Mouse (Mus musculus) hindbrain, embryonic 15.5 days (tissue): Measurements from ENCODE around the gene Trpc7. TPM values are rescaled to one million over a fixed set of nuclear protein-coding genes. Genes with fewer than 3 reads are reported as not detected.
A peak's percentile ranks its signal among the peaks of the same experiment; 100 is the strongest.

Experiments used
- ATAC-seq: fragments of 200-750 bp; cut with Nextera tagmentation; 2 replicates; pipeline ENCODE4 v1.8.0; 2017; ENCODE audit warnings: low read depth, moderate number of reproducible peaks, moderate TSS enrichment; ENCODE audit not compliant: low FRiP score
- H3K27ac ChIP-seq: fragments of 300-500 bp; sonication (generic); replicated peaks from 2 replicates; pipeline ENCODE4 v1.5.1; 2015; ENCODE audit warnings: mild to moderate bottlenecking, inconsistent platforms
- H3K27me3 ChIP-seq: fragments of 300-500 bp; sonication (generic); 2 replicates; pipeline ENCODE4 v1.6.1; 2015; ENCODE audit warnings: control low read depth, inconsistent platforms
- H3K36me3 ChIP-seq: fragments of 300-500 bp; sonication (generic); 2 replicates; pipeline ENCODE4 v1.6.1; 2015; ENCODE audit warnings: control low read depth, inconsistent platforms
- H3K4me1 ChIP-seq: fragments of 300-500 bp; sonication (generic); replicated peaks from 2 replicates; pipeline ENCODE4 v1.6.1; 2015; ENCODE audit warnings: control low read depth, inconsistent platforms
- H3K4me2 ChIP-seq: fragments of 300-500 bp; sonication (generic); 2 replicates; pipeline ENCODE4 v1.6.1; 2015; ENCODE audit warnings: moderate library complexity, mild to moderate bottlenecking, inconsistent platforms
- H3K4me3 ChIP-seq: fragments of 300-500 bp; sonication (generic); 2 replicates; pipeline ENCODE4 v1.5.1; 2015; ENCODE audit warnings: mild to moderate bottlenecking, inconsistent platforms
- H3K9ac ChIP-seq: fragments of 300-500 bp; sonication (generic); 2 replicates; pipeline ENCODE4 v1.6.1; 2015; ENCODE audit warnings: inconsistent platforms
- H3K9me3 ChIP-seq: fragments of 300-500 bp; sonication (generic); 2 replicates; pipeline ENCODE4 v1.6.1; 2016; ENCODE audit warnings: control low read depth, inconsistent platforms
- WGBS: fragments of 180-500 bp; shearing (Covaris S2); methylation state at CpG from one replicate; pipeline ENCODE4 v1.1.7; 2015; 5-methylcytosine and 5-hydroxymethylcytosine counted together
- polyA plus RNA-seq: library from polyadenylated mRNA; unstranded; fragments of >200 nt; fragmentation: Nextera tagmentation; extraction: Ambion mirVana; gene quantifications from 2 replicates; pipeline ENCODE4 v1.2.1, GENCODE M21; 2015

Trpc7 gene
- polyA plus RNA-seq, 1 experiment from 2014 or later = 5.6 TPM

DNA sequence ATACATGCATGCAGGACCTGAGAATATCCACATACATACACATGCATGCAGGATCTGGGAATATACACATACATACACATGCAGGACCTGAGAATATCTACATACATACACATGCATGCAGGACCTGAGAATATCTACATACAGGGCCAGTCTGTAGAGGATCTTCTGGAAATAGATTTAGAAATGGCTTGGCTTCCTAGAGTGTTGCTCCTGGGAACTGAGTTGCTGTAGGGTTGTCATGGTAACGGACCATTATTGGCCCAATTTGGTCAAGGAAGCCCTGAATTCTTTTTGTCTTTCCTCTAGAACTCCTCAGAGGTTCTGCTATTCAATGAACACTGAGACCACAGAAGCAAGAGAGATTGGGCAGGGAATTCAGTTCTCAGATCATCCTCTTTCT, 113.2 kb downstream of the Trpc7 start:
- ATAC-seq = no peak
- H3K4me3 ChIP-seq = no peak overlapping the region
- H3K27ac ChIP-seq = peak overlapping the region; percentile 54; the same call in 1 of the 2 replicates

DNA sequence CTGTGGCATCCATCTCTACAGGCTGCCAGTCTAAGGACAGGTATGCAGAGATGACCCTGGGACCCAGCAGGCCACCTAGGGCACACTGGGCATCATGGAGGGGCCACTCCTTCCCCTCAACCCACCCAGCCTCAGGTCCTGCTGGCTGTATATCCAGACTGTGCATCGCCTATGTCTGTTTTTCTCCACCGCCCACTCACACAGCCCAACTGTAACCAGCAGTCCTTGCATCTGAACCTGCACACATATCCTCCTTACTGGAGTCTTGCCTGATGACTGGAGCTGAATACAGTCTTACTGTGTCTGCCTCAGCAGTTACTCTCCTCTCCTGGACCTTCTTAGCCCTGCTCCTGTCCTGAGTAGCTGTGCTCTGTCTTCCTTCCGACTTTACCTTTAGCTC, 114.1 kb downstream of the Trpc7 start:
- Histone ChIP-seq H3K9ac (no peak overlapping the region), H3K4me2 (no peak overlapping the region), H3K27me3 (no peaks in the 10 kb centered on the region), H3K36me3 (no peaks in the 10 kb centered on the region), H3K27ac (peak overlapping the region; percentile 70), H3K4me3 (no peak overlapping the region), H3K4me1 (peaks cover 36% of the 10 kb centered on the region), H3K9me3 (no peaks in the 10 kb centered on the region)
- no peak for ATAC-seq
- WGBS = 84% methylated on average over 3 of the region's 3 CpGs

More for the DNA sequence above, 113.2 kb downstream of the Trpc7 start:
- H3K27me3 ChIP-seq = no peaks in the 10 kb centered on the region
- peaks cover 36% of the 10 kb centered on the region for H3K4me1 ChIP-seq
- WGBS = 79% methylated on average over 1 of the region's 1 CpGs
- H3K4me2 ChIP-seq = no peak overlapping the region
- H3K9me3 ChIP-seq = no peaks in the 10 kb centered on the region
- no peaks in the 10 kb centered on the region for H3K36me3 ChIP-seq
- H3K9ac ChIP-seq = no peak overlapping the region

DNA sequence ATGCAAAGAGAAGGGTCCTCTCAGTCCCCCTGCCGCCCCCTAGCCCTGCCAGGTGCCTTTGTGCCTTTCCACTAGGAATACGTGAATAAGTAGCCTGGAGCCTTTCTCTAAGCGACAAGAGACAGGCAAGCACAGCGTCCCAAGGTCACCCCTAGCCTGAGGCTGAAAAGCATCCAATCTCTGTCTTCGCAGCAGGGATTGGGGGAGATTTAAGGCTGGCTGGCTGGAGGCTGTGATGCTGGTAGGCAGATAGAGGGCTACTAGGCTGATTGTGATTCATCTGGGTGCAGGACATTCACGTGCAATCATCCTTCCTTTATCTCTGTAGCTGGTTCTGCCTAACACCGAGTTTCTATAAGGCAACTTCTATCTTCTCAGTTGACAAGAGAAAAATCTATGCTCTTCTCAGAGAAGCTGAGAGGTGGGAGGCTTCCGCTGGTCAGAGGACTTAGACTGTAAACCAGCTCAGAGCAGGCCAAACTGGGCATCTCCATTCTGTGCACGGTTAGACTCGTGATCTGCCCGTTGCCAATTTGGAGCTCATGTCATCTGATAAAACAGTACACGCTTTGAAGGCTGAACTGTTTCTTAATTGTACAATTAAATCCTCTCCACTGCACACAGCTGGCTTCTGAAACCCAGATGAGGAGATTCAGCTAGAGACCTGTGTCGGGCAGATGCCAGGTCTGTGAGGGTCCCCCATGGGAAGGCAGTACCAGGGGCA, 114.9 kb downstream of the Trpc7 start:
- Histone ChIP-seq H3K4me1 (peaks cover 36% of the 10 kb centered on the region), H3K9ac (no peak overlapping the region)

DNA sequence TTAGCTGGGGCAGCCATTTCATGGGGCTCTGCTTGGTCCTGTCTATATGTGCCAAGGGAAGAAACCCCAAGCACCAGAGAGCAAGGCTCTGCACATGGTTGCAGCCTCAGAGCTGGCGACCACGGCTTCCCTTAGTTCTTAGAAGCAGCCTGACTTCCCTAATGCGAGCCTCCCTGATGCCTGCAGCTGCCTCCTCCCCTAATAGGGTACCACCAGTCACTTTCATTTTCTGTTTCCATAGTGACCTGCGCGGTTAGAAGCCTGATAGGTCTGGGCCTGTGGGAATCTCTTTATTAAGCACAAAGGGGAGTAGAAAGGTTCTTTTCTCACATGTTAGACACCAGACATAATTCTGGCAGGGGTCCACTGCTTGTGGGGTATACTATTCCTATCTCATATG, 121.5 kb downstream of the Trpc7 start:
- 0 out of 2 replicates have a peak overlapping the region, but pooled peaks have one; percentile 9 for H3K4me2 ChIP-seq

More for the DNA sequence above, 114.9 kb downstream of the Trpc7 start:
- Histone ChIP-seq H3K36me3 (no peaks in the 10 kb centered on the region), H3K4me2 (no peak overlapping the region), H3K27me3 (no peaks in the 10 kb centered on the region), H3K9me3 (no peaks in the 10 kb centered on the region), H3K27ac (peak overlapping the region; percentile 70), H3K4me3 (no peak overlapping the region)
- WGBS = 37% methylated on average over 13 of the region's 13 CpGs
- peak; percentile 32; the same call in 1 of the 2 replicates for ATAC-seq

DNA sequence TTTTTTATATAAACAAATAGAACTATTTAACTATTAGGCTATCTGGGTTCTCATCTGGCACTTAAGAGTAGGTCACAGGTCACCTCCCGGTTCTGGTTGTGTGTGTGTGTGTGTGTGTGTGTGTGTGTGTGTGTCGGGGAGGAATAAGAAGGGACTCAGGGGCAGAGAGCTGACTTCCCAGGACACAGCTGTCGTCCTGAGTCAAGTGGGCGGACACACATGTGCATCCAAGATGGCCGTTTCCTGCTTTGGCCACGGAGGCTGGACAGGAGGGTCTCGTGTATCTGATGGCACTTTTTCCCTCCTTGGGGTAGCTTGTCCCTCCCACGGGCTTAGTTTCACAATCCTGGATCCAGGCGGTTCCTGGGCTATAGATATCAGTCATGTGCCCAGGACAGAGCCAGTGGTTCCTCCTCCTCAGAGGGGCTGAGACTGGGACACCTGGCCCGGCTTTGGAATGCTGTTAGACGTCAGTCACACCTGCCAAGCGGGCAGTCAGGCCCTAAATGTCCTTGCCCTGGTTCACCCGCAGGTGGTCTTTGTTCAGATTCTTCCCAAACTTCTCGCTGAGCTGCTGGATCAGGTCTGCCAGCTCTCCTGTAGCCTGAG, 122.4 kb downstream of the Trpc7 start:
- no peak overlapping the region for H3K4me3 ChIP-seq
- H3K36me3 ChIP-seq = no peaks in the 10 kb centered on the region
- ATAC-seq = no peak
- H3K9me3 ChIP-seq = no peaks in the 10 kb centered on the region
- peaks cover 31% of the 10 kb centered on the region for H3K4me1 ChIP-seq
- no peak overlapping the region for H3K27ac ChIP-seq
- WGBS = 61% methylated on average over 14 of the region's 14 CpGs
- H3K27me3 ChIP-seq = no peaks in the 10 kb centered on the region
- H3K9ac ChIP-seq = no peak overlapping the region
- H3K4me2 ChIP-seq = no peak overlapping the region

More for the DNA sequence above, 121.5 kb downstream of the Trpc7 start:
- Histone ChIP-seq H3K4me1 (peaks cover 31% of the 10 kb centered on the region), H3K9me3 (no peaks in the 10 kb centered on the region), H3K9ac (no peak overlapping the region), H3K27me3 (no peaks in the 10 kb centered on the region), H3K4me3 (no peak overlapping the region), H3K36me3 (no peaks in the 10 kb centered on the region), H3K27ac (peak overlapping the region; percentile 61)
- 3% methylated on average over 5 of the region's 5 CpGs for WGBS
- ATAC-seq = peak; percentile 49; the same call in 1 of the 2 replicates

DNA sequence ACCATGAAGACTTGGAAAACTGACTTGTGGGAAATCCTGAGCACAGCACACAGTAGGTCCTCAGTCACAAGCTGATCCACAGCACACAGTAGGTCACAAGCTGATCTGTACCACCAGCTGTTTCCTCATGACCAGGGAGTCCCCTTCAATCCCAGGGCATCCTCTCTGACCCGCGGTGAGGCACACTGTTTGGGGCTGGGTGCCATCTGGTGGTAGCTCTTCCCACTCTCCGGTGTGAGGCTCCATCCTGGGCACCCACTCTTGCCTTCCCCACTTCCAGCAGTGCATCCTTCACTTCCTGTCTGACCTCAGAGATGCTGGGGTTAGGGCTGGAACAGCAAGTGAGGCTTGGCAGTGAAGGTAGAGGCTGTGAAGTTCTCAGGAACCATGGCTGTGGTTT, 123.2 kb downstream of the Trpc7 start:
- no peak for ATAC-seq

DNA sequence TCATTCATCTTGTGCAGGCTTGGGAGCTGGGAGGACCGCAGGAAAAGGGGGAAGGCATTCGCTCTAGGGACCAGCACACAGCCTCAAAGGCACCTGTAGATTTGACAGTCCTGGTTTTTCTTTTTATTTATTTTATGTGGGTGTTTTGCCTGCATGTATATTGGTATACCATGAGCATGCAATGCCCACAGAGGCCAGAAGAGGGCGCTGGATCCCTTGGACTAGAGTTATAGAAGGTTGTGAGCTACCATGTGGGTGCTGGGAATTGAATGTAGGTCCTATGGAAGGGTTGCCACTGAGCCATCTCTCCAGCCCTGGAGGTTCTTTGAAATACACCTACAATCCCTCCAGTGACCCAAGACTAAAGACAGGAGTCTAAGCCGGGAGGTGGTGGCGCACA, 125.0 kb downstream of the Trpc7 start:
- Histone ChIP-seq H3K27ac (peak overlapping the region; percentile 55), H3K4me1 (peaks cover 34% of the 10 kb centered on the region), H3K27me3 (no peaks in the 10 kb centered on the region), H3K9me3 (no peaks in the 10 kb centered on the region), H3K4me3 (no peak overlapping the region), H3K9ac (no peak overlapping the region), H3K36me3 (no peaks in the 10 kb centered on the region), H3K4me2 (no peak overlapping the region)
- no peak for ATAC-seq
- WGBS = 67% methylated on average over 5 of the region's 5 CpGs

More for the DNA sequence above, 123.2 kb downstream of the Trpc7 start:
- Histone ChIP-seq H3K4me3 (no peak overlapping the region), H3K4me1 (peaks cover 31% of the 10 kb centered on the region), H3K36me3 (no peaks in the 10 kb centered on the region), H3K9me3 (no peaks in the 10 kb centered on the region), H3K27me3 (no peaks in the 10 kb centered on the region), H3K4me2 (no peak overlapping the region), H3K9ac (no peak overlapping the region), H3K27ac (no peak overlapping the region)
- WGBS = 61% methylated on average over 3 of the region's 3 CpGs

DNA sequence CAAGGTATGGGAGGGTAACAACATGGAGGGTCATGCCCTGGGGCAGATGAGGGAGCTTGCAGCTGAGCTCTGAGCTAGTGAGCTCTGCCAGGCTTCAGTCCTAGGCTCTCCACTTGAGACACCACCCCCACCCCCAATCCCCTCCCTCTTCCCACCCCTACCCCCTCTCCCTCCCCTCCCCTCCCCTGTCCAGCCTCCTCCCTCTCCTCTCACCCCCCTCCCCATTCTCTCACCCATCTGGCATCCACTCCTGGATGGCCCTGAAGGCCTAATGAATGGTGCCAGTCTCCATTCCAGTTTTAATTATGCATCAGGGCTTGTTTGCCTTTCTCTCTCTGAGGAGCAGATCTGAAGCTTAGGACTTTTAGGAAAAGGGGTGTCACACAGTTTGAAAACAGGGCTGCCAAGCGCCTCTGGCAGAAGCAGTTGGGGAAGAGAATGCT, 125.6 kb downstream of the Trpc7 start:
- no peaks in the 10 kb centered on the region for H3K9me3 ChIP-seq
- no peaks in the 10 kb centered on the region for H3K36me3 ChIP-seq
- H3K27me3 ChIP-seq = no peaks in the 10 kb centered on the region
- WGBS = 29% methylated on average over 1 of the region's 1 CpGs
- H3K4me2 ChIP-seq = no peak overlapping the region
- peak overlapping the region; percentile 55; the same call in 1 of the 2 replicates for H3K27ac ChIP-seq
- no peak overlapping the region for H3K9ac ChIP-seq
- no peak overlapping the region for H3K4me3 ChIP-seq
- ATAC-seq = 0 out of 2 replicates have a peak, but pooled peaks have one; percentile 35
- peaks cover 40% of the 10 kb centered on the region for H3K4me1 ChIP-seq

DNA sequence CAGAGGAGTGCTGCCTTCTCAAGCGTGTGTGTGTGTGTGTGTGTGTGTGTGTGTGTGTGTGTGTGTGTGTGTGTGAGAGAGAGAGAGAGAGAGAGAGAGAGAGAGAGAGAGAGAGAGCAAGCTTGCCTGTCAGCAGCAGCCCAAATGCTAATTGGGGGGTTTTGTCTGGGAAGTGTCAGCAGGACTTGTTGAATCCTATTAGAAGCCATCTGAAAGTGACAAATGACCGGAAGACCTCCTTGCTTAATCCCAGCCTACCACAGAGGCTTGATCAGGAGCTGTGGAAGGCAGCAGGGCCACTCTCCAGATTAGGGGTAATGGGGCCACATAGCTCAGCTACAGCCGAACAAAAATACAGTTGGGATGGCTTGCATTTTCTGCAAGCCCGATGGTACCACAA, 126.4 kb downstream of the Trpc7 start:
- ATAC-seq = no peak
- Histone ChIP-seq H3K9ac (no peak overlapping the region), H3K27me3 (no peaks in the 10 kb centered on the region), H3K9me3 (no peaks in the 10 kb centered on the region), H3K4me3 (no peak overlapping the region), H3K4me1 (peaks cover 37% of the 10 kb centered on the region), H3K27ac (no peak overlapping the region), H3K4me2 (no peak overlapping the region), H3K36me3 (no peaks in the 10 kb centered on the region)
- 26% methylated on average over 4 of the region's 4 CpGs for WGBS

DNA sequence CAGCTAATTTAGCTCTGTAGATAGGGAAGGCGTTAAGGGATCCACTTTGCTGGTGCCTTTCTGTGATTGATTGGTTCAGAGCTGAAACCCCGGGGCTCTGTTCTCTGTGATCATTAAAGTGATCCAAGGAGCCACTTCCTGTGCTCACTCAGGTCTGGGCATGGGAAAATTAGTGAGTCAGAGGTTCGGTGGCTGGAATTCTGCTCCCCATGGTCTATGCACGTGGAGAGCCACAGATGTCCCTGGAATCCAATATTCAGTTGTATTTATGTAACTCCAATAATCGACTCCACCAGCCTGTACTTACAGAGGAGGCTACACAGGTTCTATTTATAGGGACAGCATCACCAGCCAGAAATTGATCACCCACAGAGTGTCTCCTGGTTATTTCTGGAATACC, 129.6 kb downstream of the Trpc7 start:
- H3K4me1 ChIP-seq = peaks cover 40% of the 10 kb centered on the region
- no peak overlapping the region for H3K27ac ChIP-seq

DNA sequence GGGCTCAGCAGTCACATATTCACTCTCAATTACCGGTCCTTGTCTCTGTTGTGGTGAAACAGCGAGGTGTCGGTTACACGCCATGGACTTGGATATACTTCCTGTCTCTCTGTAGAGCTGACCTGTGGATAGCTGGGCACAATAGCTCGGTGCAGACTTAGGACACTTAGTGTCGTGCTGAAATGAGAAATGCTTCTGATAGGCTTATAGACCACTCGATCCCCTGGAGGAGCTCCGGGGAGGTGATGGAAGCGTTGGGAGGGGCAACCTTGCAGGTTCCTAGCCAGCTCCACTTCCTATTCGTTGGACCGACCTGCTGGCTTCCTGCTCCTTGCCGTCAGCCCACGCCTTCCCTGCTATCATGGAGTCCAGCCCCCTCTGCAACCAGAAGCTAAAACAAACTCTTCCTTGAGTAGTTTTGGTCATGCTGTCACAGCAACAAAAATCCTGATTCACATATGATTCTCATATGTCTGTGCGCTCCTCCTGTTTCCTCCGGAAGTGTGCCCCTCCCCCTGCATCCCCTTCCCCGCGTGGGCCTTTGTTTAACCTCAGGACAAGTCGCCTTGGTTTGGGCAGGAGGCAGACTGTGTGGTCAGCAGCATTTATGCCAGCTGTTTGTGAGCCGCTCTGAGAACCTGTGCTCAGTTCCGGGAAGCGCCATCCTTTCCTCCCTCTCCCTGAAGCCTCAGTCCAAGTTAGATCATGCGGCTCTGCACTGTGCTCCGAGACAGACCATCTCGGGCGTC, 130.3 kb downstream of the Trpc7 start:
- Histone ChIP-seq H3K4me3 (no peak overlapping the region), H3K4me2 (peak overlapping the region; percentile 22), H3K4me1 (peaks cover 36% of the 10 kb centered on the region), H3K9me3 (no peaks in the 10 kb centered on the region), H3K9ac (no peak overlapping the region), H3K27me3 (no peaks in the 10 kb centered on the region), H3K27ac (no peak overlapping the region), H3K36me3 (no peaks in the 10 kb centered on the region)
- no peak for ATAC-seq
- 50% methylated on average over 25 of the region's 25 CpGs for WGBS

More for the DNA sequence above, 129.6 kb downstream of the Trpc7 start:
- Histone ChIP-seq H3K9me3 (no peaks in the 10 kb centered on the region), H3K27me3 (no peaks in the 10 kb centered on the region), H3K36me3 (no peaks in the 10 kb centered on the region), H3K9ac (no peak overlapping the region), H3K4me3 (no peak overlapping the region), H3K4me2 (no peak overlapping the region)
- 36% methylated on average over 5 of the region's 5 CpGs for WGBS
- ATAC-seq = no peak
